Mouse (Mus musculus): Measurements from ENCODE around the gene E130208F15Rik. TPM values are rescaled to one million over a fixed set of nuclear protein-coding genes. Genes with fewer than 3 reads are reported as not detected.
A peak's percentile ranks its signal among the peaks of the same experiment; 100 is the strongest.

E130208F15Rik gene
- total and polyA plus RNA-seq, 2 experiments, result 0.06 to 0.18 TPM

GRCm38 (mm10) chr7:30280670-30281138 lies 40.8 kb upstream of the E130208F15Rik start:
- H3K27me3 ChIP-seq (ENCODE audit: control insufficient read depth, insufficient read depth, low read length), result no peaks in the 10 kb centered on the region
- under 1% methylated on average over 20 of the region's 20 CpGs for WGBS
- TF ChIP-seq CTCF (IDR thresholded peaks at IDR 0.05; ENCODE audit: low read depth, low read length) (no peak), POLR2A (IDR thresholded peaks at IDR 0.05; ENCODE audit: extremely low read depth, insufficient read depth, low read length) (no peak)

GRCm38 (mm10) chr7:30281522-30281921 lies 40.0 kb upstream of the E130208F15Rik start:
- Histone ChIP-seq H3K36me3 (ENCODE audit: control insufficient read depth, insufficient read depth, low read length) (no peaks in the 10 kb centered on the region), H3K79me2 (ENCODE audit: control insufficient read depth, insufficient read depth, low read length) (no peaks in the 10 kb centered on the region), H3K27me3 (ENCODE audit: control insufficient read depth, insufficient read depth, low read length) (no peaks in the 10 kb centered on the region), H3K9ac (ENCODE audit: low read depth, low read length) (no peak overlapping the region), H3K4me1 (ENCODE audit: control insufficient read depth, insufficient read depth, low read length) (no peaks in the 10 kb centered on the region), H3K27ac (replicated peaks; ENCODE audit: insufficient read depth, low read depth, low read length) (no peak overlapping the region), H3K4me3 (ENCODE audit: insufficient read depth, low read depth, low read length) (no peak overlapping the region)
- TF ChIP-seq POLR2A (IDR thresholded peaks at IDR 0.05; ENCODE audit: extremely low read depth, insufficient read depth, low read length) (no peak), CTCF (IDR thresholded peaks at IDR 0.05; ENCODE audit: low read depth, low read length) (no peak)
- no peak for DNase-seq (ENCODE audit: extremely low read depth, low read depth, low spot score)
- WGBS, result 80% methylated on average over 4 of the region's 4 CpGs

More at GRCm38 (mm10) chr7:30280670-30281138, 40.8 kb upstream of the E130208F15Rik start:
- peak; percentile 71 for DNase-seq (ENCODE audit: extremely low read depth, low read depth, low spot score)
- H3K79me2 ChIP-seq (ENCODE audit: control insufficient read depth, insufficient read depth, low read length), result no peaks in the 10 kb centered on the region
- no peaks in the 10 kb centered on the region for H3K36me3 ChIP-seq (ENCODE audit: control insufficient read depth, insufficient read depth, low read length)
- peak overlapping the region; percentile 32 for H3K9ac ChIP-seq (ENCODE audit: low read depth, low read length)
- H3K4me3 ChIP-seq (ENCODE audit: insufficient read depth, low read depth, low read length), result peak overlapping the region; percentile 39
- peak overlapping the region; percentile 89 for H3K27ac ChIP-seq (replicated peaks; ENCODE audit: insufficient read depth, low read depth, low read length)
- no peaks in the 10 kb centered on the region for H3K4me1 ChIP-seq (ENCODE audit: control insufficient read depth, insufficient read depth, low read length)

GRCm38 (mm10) chr7:30282740-30283139 lies 38.8 kb upstream of the E130208F15Rik start:
- no peak for DNase-seq (ENCODE audit: extremely low read depth, low read depth, low spot score)
- TF ChIP-seq CTCF (IDR thresholded peaks at IDR 0.05; ENCODE audit: low read depth, low read length), result no peak
- TF ChIP-seq POLR2A (IDR thresholded peaks at IDR 0.05; ENCODE audit: extremely low read depth, insufficient read depth, low read length), result no peak
- 87% methylated on average over 7 of the region's 7 CpGs for WGBS
- Histone ChIP-seq H3K27ac (replicated peaks; ENCODE audit: insufficient read depth, low read depth, low read length) (no peak overlapping the region), H3K9ac (ENCODE audit: low read depth, low read length) (no peak overlapping the region), H3K79me2 (ENCODE audit: control insufficient read depth, insufficient read depth, low read length) (no peaks in the 10 kb centered on the region), H3K4me1 (ENCODE audit: control insufficient read depth, insufficient read depth, low read length) (no peaks in the 10 kb centered on the region), H3K4me3 (ENCODE audit: insufficient read depth, low read depth, low read length) (no peak overlapping the region), H3K27me3 (ENCODE audit: control insufficient read depth, insufficient read depth, low read length) (no peaks in the 10 kb centered on the region), H3K36me3 (ENCODE audit: control insufficient read depth, insufficient read depth, low read length) (no peaks in the 10 kb centered on the region)

- 63% methylated on average over 8 of the region's 8 CpGs for WGBS
Measured at GRCm38 (mm10) chr7:30286701-30287410, 34.7 kb upstream of the E130208F15Rik start.

GRCm38 (mm10) chr7:30288046-30288445 lies 33.5 kb upstream of the E130208F15Rik start:
- Histone ChIP-seq H3K4me3 (ENCODE audit: insufficient read depth, low read depth, low read length) (no peak overlapping the region), H3K27me3 (ENCODE audit: control insufficient read depth, insufficient read depth, low read length) (no peaks in the 10 kb centered on the region; the same call in none of the 2 replicates), H3K9ac (ENCODE audit: low read depth, low read length) (no peak overlapping the region), H3K4me1 (ENCODE audit: control insufficient read depth, insufficient read depth, low read length) (no peaks in the 10 kb centered on the region), H3K79me2 (ENCODE audit: control insufficient read depth, insufficient read depth, low read length) (no peaks in the 10 kb centered on the region), H3K36me3 (ENCODE audit: control insufficient read depth, insufficient read depth, low read length) (no peaks in the 10 kb centered on the region), H3K27ac (replicated peaks; ENCODE audit: insufficient read depth, low read depth, low read length) (no peak overlapping the region)
- 69% methylated on average over 6 of the region's 6 CpGs for WGBS
- no peak for DNase-seq (ENCODE audit: extremely low read depth, low read depth, low spot score)
- TF ChIP-seq POLR2A (IDR thresholded peaks at IDR 0.05; ENCODE audit: extremely low read depth, insufficient read depth, low read length) (no peak), CTCF (IDR thresholded peaks at IDR 0.05; ENCODE audit: low read depth, low read length) (no peak)

More at GRCm38 (mm10) chr7:30286701-30287410, 34.7 kb upstream of the E130208F15Rik start:
- H3K27me3 ChIP-seq (ENCODE audit: control insufficient read depth, insufficient read depth, low read length), result no peaks in the 10 kb centered on the region; the same call in none of the 2 replicates
- H3K79me2 ChIP-seq (ENCODE audit: control insufficient read depth, insufficient read depth, low read length), result no peaks in the 10 kb centered on the region
- no peak overlapping the region for H3K4me3 ChIP-seq (ENCODE audit: insufficient read depth, low read depth, low read length)
- DNase-seq (ENCODE audit: extremely low read depth, low read depth, low spot score), result no peak
- TF ChIP-seq CTCF (IDR thresholded peaks at IDR 0.05; ENCODE audit: low read depth, low read length) (no peak), POLR2A (IDR thresholded peaks at IDR 0.05; ENCODE audit: extremely low read depth, insufficient read depth, low read length) (no peak)
- H3K36me3 ChIP-seq (ENCODE audit: control insufficient read depth, insufficient read depth, low read length), result no peaks in the 10 kb centered on the region
- H3K9ac ChIP-seq (ENCODE audit: low read depth, low read length), result no peak overlapping the region
- H3K4me1 ChIP-seq (ENCODE audit: control insufficient read depth, insufficient read depth, low read length), result no peaks in the 10 kb centered on the region
- no peak overlapping the region for H3K27ac ChIP-seq (replicated peaks; ENCODE audit: insufficient read depth, low read depth, low read length)

All from liver, adult 2 months (tissue).